Mouse (Mus musculus) kidney, postnatal 4 days (tissue): ENCODE data around the gene Cdh5.
"Not testable (repeated sequence)": the region's sequence is repeated elsewhere in the genome, so short reads cannot be mapped to it uniquely, and the experiment has no call there.

Experiments used
- DNase-seq, 2 experiments: peaks; one replicate each; pipeline ENCODE4 v3.0.0; 2021; ENCODE audit warnings: mixed read lengths in 2 of 2

Gene Cdh5

GRCm38 (mm10) chr8:104101415-104101814 lies at the start of gene Cdh5:
Gene Cdh5, plus strand, starts transcription at chr8:104101625.
- peak; percentile 53 to 74 for DNase-seq

DNA sequence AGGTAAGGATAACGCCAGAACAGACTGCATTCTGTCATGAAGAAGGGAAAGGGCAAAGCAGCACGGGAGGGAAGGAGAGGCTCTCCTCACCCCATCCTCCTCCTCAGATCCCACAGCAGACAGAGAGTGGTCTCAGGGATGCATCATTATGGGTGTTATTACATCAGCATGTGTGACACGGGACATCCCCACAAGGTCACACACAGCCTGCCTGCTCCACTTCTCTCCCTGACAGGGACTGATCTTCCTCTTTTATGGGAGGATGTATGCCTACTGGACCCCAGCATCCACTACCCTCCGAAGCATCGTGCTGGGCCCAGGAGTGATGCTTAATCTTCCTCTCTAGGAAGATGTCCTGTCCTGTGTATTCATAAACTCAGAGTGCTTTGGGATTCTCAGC lies 41.5 kb upstream of the Cdh5 start:
- no peak for DNase-seq

GRCm38 (mm10) chr8:104060446-104060845 lies 41.0 kb upstream of the Cdh5 start:
- no peak for DNase-seq

DNA sequence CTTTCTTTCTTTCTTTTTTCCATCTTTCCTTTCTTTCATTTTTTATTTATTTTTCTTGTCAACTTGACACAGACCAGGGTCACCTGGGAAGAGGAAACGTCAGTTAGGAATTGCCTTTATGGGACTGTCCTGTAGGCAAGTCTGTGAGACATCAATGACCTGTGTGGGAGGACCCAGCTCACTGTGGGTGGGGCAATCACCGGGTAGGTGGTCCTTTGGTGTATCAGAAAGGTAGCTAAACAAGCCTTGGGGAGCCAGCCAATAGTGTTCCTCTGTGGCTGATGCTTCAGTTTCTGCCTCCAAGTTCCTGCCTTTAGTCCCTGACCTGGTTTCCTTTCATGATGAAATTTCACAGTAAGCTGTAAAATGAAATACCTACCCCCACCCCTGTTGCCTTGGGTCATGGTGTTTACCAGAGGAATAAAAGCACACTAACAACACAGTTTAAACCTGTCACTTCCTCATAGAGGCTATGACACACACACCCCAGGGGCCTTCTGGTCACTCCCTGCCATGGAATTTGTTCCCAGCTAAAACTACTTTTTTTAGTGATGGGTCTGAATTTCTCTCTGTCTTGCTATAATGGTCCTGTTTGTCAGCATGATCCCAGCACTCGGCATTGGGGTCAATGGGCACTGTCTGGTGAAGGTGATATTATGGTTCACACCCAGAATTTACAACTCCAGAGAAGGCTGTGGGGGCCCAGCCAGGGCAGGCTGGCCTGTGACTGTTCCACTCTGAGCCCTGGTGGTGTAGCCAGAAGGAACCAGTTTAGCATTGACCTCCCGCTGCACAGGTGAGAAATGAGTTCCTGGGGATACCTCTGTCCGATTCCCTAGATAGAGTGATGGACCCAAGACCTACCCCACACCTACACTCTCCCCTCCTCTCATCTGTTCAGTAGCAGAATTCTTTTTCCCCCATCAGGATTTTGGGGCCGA lies 40.1 kb upstream of the Cdh5 start:
- no peak for DNase-seq

DNA sequence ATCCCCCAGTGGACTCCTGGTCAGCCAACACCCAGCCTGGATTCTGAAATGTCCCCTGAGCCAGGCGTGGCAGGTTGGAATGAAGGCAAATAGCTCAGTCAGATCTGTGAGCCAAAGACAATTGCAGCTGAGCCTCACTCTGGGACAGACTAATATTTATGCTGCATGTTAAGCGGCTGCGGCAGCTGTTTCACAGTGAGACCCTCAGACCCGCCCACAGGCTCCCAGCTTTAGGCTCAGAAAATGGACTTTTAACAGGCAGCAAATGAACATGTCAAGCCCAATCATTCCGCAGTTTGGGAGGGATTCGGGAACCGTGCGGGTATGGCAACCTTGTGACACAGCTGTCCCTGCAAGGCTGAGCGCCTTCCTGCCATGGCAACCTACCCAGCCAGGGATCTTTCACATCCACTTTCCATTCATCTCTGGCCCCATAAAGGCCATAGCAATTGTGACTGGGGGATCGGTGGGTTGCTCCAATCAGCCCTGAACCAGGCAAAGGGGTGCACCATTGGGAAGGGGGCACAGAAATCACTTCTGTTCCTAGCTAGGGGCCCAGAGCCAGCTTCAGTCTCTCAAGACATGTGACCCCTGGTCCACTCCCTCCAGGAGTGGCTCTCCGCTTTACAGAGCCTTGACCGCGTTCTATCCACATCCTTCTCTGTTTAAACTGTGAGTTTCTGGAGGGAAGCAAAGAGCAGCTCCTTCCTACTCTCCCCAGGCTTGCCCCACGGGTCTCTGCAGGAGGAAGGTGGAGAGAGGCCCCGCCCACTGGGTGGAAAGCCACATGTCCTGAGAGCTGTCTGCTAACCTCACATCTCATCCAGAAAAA lies 39.2 kb upstream of the Cdh5 start:
- DNase-seq = peak; percentile 46 to 54

DNA sequence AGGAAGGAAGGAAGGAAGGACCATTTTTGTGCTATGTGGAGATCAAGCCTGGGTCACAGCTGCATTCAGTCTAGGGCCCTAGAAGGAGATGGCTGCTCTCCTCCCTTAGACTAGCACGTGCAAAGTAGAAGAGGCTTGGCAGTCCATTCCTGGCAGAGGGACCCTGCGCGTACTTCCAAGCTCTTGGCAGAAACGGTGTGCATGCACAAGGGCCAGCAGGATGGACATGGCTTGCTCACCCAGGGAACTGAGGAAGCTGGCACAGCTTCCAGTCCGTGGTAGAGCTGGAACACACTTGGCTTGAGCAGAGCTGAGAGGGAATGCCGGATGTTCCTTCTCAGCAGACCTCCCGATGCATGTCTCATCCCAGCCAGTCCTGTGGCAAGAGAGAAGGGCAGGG lies 36.2 kb upstream of the Cdh5 start:
- no peak for DNase-seq

DNA sequence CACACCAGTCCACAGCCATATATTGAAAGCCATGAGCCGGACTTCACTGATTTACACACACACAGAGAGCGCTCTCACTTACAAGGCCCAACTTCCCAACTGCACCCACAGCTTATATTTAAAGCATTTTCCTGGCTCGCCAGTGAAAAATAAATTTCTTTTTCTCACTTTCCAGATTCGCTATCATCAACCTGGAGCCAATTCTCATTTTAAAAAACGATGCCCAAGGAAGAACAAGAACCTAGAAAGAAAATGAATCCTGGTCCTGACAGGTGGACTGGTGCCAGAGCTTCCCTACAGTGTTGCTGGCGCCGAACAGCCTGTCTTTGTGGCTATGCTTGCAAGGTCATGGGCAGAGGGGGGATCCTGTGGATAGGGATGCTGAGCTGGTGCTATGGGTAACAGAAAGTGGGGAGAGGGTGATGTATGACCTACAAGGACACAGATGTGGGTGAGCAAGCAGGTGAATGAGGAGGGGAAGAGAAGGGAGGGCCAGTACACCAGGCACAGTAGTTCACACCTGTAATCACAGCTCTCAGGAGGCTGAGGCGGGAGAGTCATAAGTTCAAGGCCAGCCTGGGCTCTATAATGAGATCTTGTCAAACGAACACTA lies 35.4 kb upstream of the Cdh5 start:
- no peak for DNase-seq

GRCm38 (mm10) chr8:104067390-104067925 lies 34.0 kb upstream of the Cdh5 start:
- no peak for DNase-seq

GRCm38 (mm10) chr8:104068421-104069035 lies 32.9 kb upstream of the Cdh5 start:
- DNase-seq = no peak

DNA sequence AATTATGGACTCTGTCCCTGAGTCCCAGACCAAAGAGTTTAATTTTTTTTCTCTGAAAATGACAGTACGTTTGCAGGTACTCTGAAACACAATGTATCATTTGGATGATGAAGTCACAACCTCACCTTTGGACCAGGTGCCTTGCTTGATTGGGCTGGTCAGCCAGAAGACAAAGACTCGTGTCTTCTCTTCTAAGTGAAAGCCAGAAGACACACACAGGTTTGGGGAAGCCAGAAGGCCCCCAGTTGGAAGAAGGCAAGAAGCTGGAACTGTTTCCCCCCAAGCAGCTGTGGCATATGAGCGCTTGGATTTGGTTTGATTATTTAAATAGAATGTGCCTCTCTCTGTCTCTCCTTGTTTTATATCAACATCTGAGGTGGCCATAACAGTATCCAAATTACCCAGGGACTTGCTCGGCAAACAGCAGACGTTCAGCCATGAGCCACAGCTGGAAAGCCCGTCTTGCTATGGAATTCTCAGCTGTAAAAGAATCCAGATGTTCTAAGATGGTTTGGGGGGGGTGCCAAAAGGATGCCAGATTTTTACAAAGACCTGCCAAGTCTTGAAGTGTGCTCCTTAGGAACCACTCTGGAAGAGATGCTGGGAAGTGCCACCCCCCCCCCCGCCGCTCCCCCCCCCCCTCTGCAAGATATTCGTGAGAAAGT lies 31.1 kb upstream of the Cdh5 start:
- not testable (repeated sequence) for DNase-seq

- DNase-seq = no peak
Measured at GRCm38 (mm10) chr8:104070949-104071348, 30.5 kb upstream of the Cdh5 start.

GRCm38 (mm10) chr8:104075079-104075478 lies 26.3 kb upstream of the Cdh5 start:
- no peak for DNase-seq

DNA sequence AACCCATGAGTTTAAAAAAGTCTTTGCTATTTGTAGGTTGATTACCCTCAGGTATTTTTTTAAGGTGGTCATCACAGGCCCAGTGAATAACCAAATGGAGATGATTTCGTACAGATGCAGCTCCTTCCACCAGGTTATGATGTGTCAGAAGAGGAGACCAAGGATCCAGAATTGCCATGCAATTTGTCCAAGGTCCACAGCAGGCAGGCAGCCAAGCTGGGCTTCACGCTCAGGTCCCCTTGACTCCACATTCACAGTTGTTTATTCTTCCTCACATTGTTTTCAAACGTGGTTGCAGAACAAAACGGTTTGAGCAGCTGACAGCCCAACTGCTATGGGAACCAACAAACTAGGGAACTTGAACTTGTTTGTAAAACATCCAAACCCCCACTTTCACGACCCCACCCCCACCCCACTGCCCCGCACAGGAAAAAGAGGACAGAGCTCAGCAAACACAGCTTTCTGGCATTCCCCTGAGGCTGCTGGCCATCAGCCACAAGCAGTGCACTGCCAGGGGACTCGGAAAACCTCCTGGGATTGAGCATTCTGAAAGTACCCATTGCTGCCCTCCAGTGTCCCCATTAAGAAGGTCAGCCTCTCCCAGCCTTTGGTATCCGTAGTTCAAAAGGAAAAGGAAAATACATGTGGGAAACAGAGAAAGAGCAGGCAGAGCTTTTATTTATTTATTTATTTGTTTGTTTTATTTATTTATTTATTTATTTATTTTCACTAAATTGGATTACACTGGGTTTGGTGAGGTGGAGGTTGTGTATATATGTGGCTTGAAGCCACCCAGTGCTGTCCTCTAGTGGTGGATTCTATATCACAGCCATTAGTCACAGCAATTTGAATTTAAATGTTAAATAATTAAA lies 24.6 kb upstream of the Cdh5 start:
- peak; percentile 61 to 69 for DNase-seq

GRCm38 (mm10) chr8:104078091-104078490 lies 23.3 kb upstream of the Cdh5 start:
- no peak for DNase-seq

- DNase-seq = no peak
Measured at GRCm38 (mm10) chr8:104085281-104085680, 16.1 kb upstream of the Cdh5 start.

- DNase-seq = no peak
Measured at GRCm38 (mm10) chr8:104086615-104087014, 14.8 kb upstream of the Cdh5 start.

DNA sequence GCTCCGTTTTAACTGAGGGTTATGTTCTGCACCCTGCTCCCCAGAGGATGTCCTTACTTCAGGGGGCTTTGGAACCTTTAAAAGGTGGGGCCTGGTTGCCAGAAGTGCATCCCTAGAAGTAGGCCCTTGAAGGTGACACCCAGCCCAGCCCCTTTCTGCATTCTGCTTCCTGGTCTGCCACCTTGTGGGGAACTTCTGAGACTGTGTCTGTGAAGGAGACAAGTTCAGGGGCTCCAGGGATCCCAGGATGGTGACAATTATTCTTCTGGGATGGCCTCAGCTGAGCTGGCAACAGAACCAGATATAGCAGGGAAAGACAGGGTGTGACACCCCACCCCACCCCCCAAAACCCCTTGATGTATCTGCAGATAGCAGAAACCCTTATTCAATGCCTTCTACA lies 14.3 kb upstream of the Cdh5 start:
- no peak for DNase-seq

DNA sequence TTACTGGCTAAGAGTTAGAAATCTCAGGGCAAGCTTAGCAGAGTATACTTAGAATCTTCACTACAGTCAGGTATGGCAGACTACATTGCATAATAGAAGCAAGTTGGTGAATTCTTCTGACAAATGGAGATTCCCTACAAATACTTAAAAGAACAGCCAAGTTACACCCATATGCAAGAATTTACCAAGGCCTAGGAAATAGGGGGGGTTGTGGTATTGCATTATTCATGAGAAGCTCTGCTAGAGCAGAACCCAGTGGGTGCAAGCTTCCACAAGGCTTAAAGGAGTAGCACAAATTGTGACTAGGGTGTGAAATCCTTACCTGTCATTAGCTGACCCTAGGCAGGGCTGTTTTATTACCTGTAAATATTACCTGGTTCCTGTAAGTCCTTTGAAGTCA lies 13.5 kb upstream of the Cdh5 start:
- DNase-seq = not testable (repeated sequence)

DNA sequence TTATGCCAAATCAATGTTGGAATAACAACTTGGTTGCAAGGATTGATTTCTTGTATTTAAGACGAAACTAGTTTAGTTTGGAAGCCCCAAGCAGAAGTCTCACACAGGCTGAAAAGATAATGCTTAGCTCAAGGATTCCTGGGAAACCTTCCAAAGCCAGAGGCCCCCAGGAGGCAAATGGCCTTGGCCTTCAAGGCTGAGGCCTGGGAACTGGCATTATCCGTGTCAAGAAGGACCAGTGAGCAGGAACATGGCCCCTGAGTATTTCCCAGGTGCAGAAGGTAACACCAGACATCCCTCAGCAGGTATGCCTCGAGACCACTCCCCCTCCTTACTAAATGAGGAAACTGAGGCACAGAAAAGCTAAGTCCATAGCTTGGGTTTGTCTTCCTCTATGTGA lies 12.5 kb upstream of the Cdh5 start:
- DNase-seq = no peak

DNA sequence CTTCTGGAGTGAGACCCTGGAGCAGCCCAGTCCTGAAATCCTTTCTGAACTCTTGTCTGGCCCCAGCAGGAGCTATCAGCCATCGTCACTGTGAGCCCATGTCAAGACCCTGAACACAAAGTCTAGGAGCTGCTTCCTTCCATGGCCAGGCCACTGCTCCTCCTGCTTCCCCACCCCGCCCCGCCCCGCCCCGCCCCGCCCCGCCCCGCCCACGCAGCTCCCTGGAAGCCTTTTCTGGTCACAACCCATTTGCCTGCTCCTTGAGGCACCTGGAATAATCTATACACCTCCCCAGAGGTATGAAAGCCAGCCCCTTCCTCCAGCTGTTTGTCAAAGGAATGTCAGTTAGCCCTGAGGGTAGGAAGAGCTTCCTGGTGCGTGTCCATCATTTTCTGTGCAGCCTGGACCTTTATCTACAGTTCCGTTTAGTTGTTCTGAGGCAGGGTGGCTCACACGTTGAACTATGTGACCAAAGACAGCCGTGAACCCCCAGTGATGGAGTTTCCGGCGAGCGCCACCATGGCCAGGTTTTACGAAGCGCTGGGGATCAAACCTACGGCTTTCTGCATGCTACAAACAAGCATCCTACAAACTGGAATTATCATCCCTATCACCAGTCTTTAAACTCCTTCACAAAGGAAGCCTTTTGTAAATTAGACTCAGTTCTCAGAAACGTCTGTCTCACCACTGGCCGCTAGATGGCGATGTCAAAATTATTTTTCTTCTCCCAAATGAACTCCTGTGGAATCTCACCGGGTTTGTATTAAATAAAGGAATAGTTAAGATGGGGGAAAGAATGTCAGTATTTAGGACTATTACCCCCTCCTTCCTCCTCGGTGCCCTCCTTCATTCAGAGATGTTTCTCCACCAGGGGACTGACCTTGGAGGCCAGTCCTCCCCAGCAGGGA lies 10.2 kb upstream of the Cdh5 start:
- peak; percentile 59 to 64 for DNase-seq
